Mouse (Mus musculus): Measurements from ENCODE around the gene Yeats2.

GRCm38 (mm10) chr16:20130397-20130796 lies 10.5 kb upstream of the Yeats2 start:
- TF ChIP-seq REST (IDR thresholded peaks at IDR 0.05; ENCODE audit: insufficient read depth, insufficient read length) (no peak), POLR2A (IDR thresholded peaks at IDR 0.05; ENCODE audit: insufficient read length, low read depth) (no peak), USF1 (IDR thresholded peaks at IDR 0.05; ENCODE audit: low read depth) (no peak), TCF12 (IDR thresholded peaks at IDR 0.05; ENCODE audit: insufficient read depth, poor library complexity, severe bottlenecking) (no peak)
